Mouse (Mus musculus) limb, embryonic 14.5 days (tissue): ENCODE measurements around the gene Hsd17b7. TPM values are rescaled to one million over a fixed set of nuclear protein-coding genes. Genes with fewer than 3 reads are reported as not detected.

Experiments
- ATAC-seq: fragments of 200-750 bp; cut with Nextera tagmentation; 2 replicates; pipeline ENCODE4 v1.8.0; 2017; ENCODE audit warnings: low read depth, moderate number of reproducible peaks, moderate TSS enrichment; ENCODE audit not compliant: low FRiP score
- DNase-seq: peaks from one replicate; pipeline ENCODE4 v3.0.0-alpha.2; 2015; ENCODE audit warnings: low spot score
- H3K27ac ChIP-seq: fragments of 300-500 bp; sonication (generic); replicated peaks from 2 replicates; pipeline ENCODE4 v1.5.1; 2014; ENCODE audit warnings: low read depth, mild to moderate bottlenecking, low read length, moderate library complexity, mixed read lengths
- H3K27me3 ChIP-seq: fragments of 300-500 bp; sonication (generic); 2 replicates; pipeline ENCODE4 v1.6.1; 2014; ENCODE audit warnings: low read length, mixed read lengths; ENCODE audit not compliant: control insufficient read depth, insufficient read depth
- H3K36me3 ChIP-seq: fragments of 300-500 bp; sonication (generic); 2 replicates; pipeline ENCODE4 v1.6.1; 2014; ENCODE audit warnings: mild to moderate bottlenecking, low read length, moderate library complexity, mixed read lengths; ENCODE audit not compliant: control insufficient read depth, insufficient read depth
- H3K4me1 ChIP-seq: fragments of 300-500 bp; sonication (generic); 2 replicates; pipeline ENCODE4 v1.6.1; 2014; ENCODE audit warnings: antibody characterized with exemption, low read length, mixed read lengths; ENCODE audit not compliant: control insufficient read depth, insufficient read depth
- H3K4me2 ChIP-seq: fragments of 300-500 bp; sonication (generic); replicated peaks from 2 replicates; pipeline ENCODE4 v1.6.1; 2014; ENCODE audit warnings: low read depth, mild to moderate bottlenecking, low read length, moderate library complexity; ENCODE audit not compliant: severe bottlenecking
- H3K4me3 ChIP-seq: fragments of 300-500 bp; sonication (generic); replicated peaks from 2 replicates; pipeline ENCODE4 v1.5.1; 2014; ENCODE audit warnings: low read length
- H3K9ac ChIP-seq: fragments of 300-500 bp; sonication (generic); 2 replicates; pipeline ENCODE4 v1.6.1; 2014; ENCODE audit warnings: mild to moderate bottlenecking, low read depth, low read length, moderate library complexity; ENCODE audit not compliant: severe bottlenecking
- H3K9me3 ChIP-seq: fragments of 300-500 bp; sonication (generic); 2 replicates; pipeline ENCODE4 v1.6.1; 2016; ENCODE audit warnings: low read length; ENCODE audit not compliant: control insufficient read depth
- POLR2A ChIP-seq: fragments of 200-500 bp; IDR thresholded peaks from 2 replicates; pipeline ENCODE4 v1.8.0; 2012; ENCODE audit warnings: inconsistent platforms, mild to moderate bottlenecking, moderate library complexity, borderline replicate concordance; ENCODE audit not compliant: insufficient read depth, insufficient read length; ENCODE audit errors: extremely low read depth
- WGBS: fragments of 180-500 bp; shearing (Covaris S2); extraction: QIAGEN DNeasy Blood & Tissue Kit; methylation state at CpG from one replicate; pipeline ENCODE4 v1.1.7; 2014; 5-methylcytosine and 5-hydroxymethylcytosine counted together
- polyA plus RNA-seq, 2 experiments: library from polyadenylated mRNA; depleted of rRNA in 1 of 2; stranded (reverse) in 1 of 2; unstranded in 1 of 2; fragments of >200 nt; fragmentation: Nextera tagmentation in 1 of 2; extraction: Ambion mirVana in 1 of 2; gene quantifications; 2 replicates each; pipeline versions ENCODE4 v1.2.1 to v1.2.3; 2012 to 2014

Gene Hsd17b7
- polyA plus RNA-seq, 2 experiments: 10.7 to 19.2 TPM

- Histone ChIP-seq H3K9me3 (no peaks in the 10 kb centered on the region), H3K36me3 (no peaks in the 10 kb centered on the region), H3K4me1 (peaks cover 10% of the 10 kb centered on the region), H3K4me3 (no peak overlapping the region), H3K27me3 (no peaks in the 10 kb centered on the region), H3K4me2 (no peak overlapping the region), H3K9ac (no peak overlapping the region), H3K27ac (no peak overlapping the region)
- 37% methylated on average over 9 of the region's 9 CpGs for WGBS
- DNase-seq: no peak
- ATAC-seq: peak; percentile 12; the same call in 1 of the 2 replicates
- no peak for TF ChIP-seq POLR2A
These were observed 51.8 kb downstream of the Hsd17b7 start for GRCm38 (mm10) chr1:169917115-169917796.

DNA sequence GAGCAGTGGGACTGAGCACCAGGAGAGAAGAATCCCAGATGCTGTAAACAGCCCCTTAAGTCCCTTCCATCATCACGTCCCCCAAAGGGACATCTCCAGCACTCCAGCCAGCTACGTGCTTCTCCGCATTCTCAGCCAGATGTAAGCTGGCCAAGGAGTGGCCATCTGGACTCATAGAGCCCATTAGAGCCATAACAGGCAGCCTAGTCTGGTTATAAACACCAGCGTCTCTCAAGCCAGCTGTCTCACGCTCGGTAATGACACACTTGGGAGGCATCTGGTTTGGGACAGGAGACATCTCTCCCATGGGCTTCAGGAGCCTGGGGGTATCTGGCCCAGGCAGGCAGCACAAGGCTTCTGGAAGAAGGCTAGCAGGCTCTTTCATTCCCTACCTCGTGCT is 52.4 kb downstream of the Hsd17b7 start:
- no peaks in the 10 kb centered on the region for H3K36me3 ChIP-seq
- no peaks in the 10 kb centered on the region for H3K27me3 ChIP-seq
- WGBS: 12% methylated on average over 7 of the region's 7 CpGs
- H3K27ac ChIP-seq: no peak overlapping the region
- no peak overlapping the region for H3K4me3 ChIP-seq
- DNase-seq: peak; percentile 49
- H3K4me2 ChIP-seq: no peak overlapping the region
- no peak overlapping the region for H3K9ac ChIP-seq
- H3K9me3 ChIP-seq: no peaks in the 10 kb centered on the region
- H3K4me1 ChIP-seq: peaks cover 11% of the 10 kb centered on the region
- TF ChIP-seq POLR2A: no peak
- peak; percentile 67; the same call in 1 of the 2 replicates for ATAC-seq

DNA sequence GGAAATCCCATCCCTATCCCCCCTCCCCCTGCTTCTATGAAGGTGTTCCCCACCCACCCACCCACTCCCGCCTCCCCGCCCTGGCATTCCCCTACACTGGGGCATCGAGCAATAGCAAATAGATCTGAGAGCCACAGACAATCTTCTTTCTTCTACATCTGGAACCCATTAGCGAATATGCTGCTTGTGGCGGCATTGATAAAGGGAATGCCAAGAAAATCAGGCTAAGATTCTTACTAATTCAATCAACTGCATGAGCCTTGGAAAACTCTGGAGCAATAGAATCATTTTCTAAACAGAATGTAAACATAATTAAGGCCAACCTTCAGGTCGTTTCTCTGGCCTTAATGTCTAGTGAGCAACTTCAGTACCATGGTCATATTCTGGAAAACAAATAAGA is 57.5 kb downstream of the Hsd17b7 start:
- no peaks in the 10 kb centered on the region for H3K27me3 ChIP-seq
- no peak overlapping the region for H3K27ac ChIP-seq
- no peak overlapping the region for H3K4me3 ChIP-seq
- TF ChIP-seq POLR2A: no peak
- 58% methylated on average over 6 of the region's 6 CpGs for whole genome bisulfite sequencing
- H3K36me3 ChIP-seq: no peaks in the 10 kb centered on the region
- H3K4me1 ChIP-seq: peaks cover 9% of the 10 kb centered on the region
- H3K9me3 ChIP-seq: no peaks in the 10 kb centered on the region
- ATAC-seq (no peak), DNase-seq (no peak)
- no peak overlapping the region for H3K9ac ChIP-seq
- no peak overlapping the region for H3K4me2 ChIP-seq

DNA sequence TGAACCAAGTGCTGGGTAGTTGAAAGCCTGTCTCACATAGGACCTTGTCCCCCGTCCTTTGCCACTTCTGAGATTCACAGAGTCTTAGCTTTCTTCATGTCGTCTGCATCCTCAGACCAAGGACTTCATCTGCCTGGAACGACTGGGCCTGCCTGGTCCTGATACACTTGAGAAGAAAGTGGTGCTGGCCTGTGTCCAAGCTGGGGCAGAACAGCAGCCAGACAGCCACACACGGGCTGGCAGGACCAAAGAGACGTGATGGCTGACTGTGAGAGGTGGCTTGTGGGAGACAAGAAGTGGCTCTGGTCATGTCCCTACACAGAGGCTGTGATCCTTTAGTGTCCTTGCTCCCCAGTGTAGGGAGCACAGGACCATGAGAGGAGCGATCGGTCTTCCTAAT is 58.3 kb downstream of the Hsd17b7 start:
- no peaks in the 10 kb centered on the region for H3K9me3 ChIP-seq
- no peak for ATAC-seq

DNA sequence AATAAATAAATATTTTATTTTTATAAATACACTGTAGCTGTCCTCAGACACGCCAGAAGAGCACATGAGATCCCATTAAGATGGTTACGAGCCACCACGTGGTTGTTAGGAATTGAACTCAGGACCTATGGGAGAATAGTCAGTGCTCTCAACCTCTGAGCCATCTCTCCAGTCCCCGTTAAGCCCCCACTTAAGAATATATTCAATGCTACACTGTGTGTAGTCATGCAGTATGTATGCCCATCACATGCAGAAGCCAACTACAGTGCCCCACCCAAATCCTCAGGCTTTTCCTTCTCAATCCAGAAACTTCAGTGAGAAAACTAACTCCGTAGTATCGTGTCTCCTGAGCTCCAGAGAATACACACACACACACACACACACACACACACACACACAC is 59.4 kb downstream of the Hsd17b7 start:
- Histone ChIP-seq H3K27me3 (no peaks in the 10 kb centered on the region), H3K9me3 (no peaks in the 10 kb centered on the region), H3K4me2 (no peak overlapping the region), H3K27ac (no peak overlapping the region), H3K4me3 (no peak overlapping the region), H3K9ac (no peak overlapping the region), H3K36me3 (no peaks in the 10 kb centered on the region), H3K4me1 (peaks cover 9% of the 10 kb centered on the region; the same call in 1 of the 2 replicates)
- ATAC-seq (no peak; the same call in 1 of the 2 replicates), DNase-seq (no peak)
- WGBS: 75% methylated on average over 6 of the region's 6 CpGs
- no peak for TF ChIP-seq POLR2A

More for the DNA sequence above, 58.3 kb downstream of the Hsd17b7 start:
- Histone ChIP-seq H3K9ac (no peak overlapping the region), H3K36me3 (no peaks in the 10 kb centered on the region), H3K27me3 (no peaks in the 10 kb centered on the region), H3K4me3 (no peak overlapping the region), H3K4me2 (no peak overlapping the region), H3K27ac (no peak overlapping the region), H3K4me1 (peaks cover 9% of the 10 kb centered on the region; the same call in 1 of the 2 replicates)
- TF ChIP-seq POLR2A: no peak
- WGBS: 65% methylated on average over 7 of the region's 7 CpGs
- no peak for DNase-seq

GRCm38 (mm10) chr1:169909163-169909562 is 59.9 kb downstream of the Hsd17b7 start:
- DNase-seq: no peak
- H3K4me1 ChIP-seq: peaks cover 9% of the 10 kb centered on the region; the same call in 1 of the 2 replicates
- no peak overlapping the region for H3K4me2 ChIP-seq
- H3K27me3 ChIP-seq: no peaks in the 10 kb centered on the region
- no peak for TF ChIP-seq POLR2A
- H3K9ac ChIP-seq: no peak overlapping the region
- WGBS: 69% methylated on average over 5 of the region's 5 CpGs
- H3K4me3 ChIP-seq: no peak overlapping the region
- H3K36me3 ChIP-seq: no peaks in the 10 kb centered on the region
- ATAC-seq: no peak
- no peak overlapping the region for H3K27ac ChIP-seq
- no peaks in the 10 kb centered on the region for H3K9me3 ChIP-seq
